Mouse (Mus musculus) lung, adult 2 months (tissue): Measurements from ENCODE around the gene Cst13.

ENCODE experiments used
- CTCF ChIP-seq: fragments of 200-500 bp; IDR thresholded peaks from 2 replicates; pipeline ENCODE4 v1.5.1; 2011; ENCODE audit warnings: mild to moderate bottlenecking, low read length, control low read depth; ENCODE audit not compliant: insufficient read depth
- POLR2A ChIP-seq: fragments of 200-500 bp; IDR thresholded peaks from 2 replicates; pipeline ENCODE4 v1.6.1; 2011; ENCODE audit warnings: low read depth, mild to moderate bottlenecking, control low read depth, low read length, borderline replicate concordance; ENCODE audit errors: extremely low read depth

GRCm38 (mm10) chr2:148806696-148807095, 13.2 kb upstream of the Cst13 start:
- TF ChIP-seq CTCF, result no peak
- TF ChIP-seq POLR2A, result no peak
